Mouse (Mus musculus): ENCODE measurements around the gene Ntm.

Ntm gene

DNA sequence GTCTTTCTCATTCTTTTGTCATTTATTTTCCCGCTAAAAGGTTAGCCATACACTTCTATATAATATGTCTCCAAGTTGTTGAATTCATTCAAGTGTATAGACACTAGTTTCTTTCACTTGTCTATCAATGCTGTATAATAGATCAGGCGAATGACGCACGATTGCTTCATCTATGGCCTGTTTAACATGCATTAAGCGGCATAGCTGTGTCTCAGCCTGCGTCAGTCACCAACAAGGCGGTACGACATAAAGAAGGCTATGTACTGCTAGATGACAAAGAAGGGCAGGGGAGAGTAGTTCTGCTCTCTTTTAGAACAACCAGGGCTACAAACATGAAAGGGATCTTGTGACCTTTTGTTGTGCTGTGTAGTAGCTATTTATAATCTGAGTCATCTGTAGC lies 746.4 kb downstream of the Ntm start:
- no peak for DNase-seq

DNA sequence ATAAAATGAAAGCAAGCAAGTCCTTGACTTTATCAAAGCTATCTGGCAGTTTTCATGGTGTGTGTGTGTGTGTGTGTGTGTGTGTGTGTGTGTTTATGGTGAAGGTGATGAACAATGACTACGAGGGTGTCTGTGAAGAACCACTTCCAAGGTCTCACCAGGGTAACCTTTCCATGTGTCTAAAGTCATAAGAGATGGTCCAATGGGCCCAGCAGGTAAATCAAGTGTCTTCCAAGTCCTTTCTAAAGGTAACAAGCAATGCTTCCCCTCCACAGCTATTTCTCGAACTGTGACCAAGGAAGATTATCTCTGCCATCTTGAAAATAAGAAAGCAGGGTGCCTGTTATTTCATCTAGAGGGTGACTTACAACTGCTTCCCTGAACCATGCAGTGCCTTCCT lies 747.1 kb downstream of the Ntm start:
- DNase-seq = no peak

- no peak for DNase-seq
These were observed 747.7 kb downstream of the Ntm start for GRCm38 (mm10) chr9:29215241-29215640.

DNA sequence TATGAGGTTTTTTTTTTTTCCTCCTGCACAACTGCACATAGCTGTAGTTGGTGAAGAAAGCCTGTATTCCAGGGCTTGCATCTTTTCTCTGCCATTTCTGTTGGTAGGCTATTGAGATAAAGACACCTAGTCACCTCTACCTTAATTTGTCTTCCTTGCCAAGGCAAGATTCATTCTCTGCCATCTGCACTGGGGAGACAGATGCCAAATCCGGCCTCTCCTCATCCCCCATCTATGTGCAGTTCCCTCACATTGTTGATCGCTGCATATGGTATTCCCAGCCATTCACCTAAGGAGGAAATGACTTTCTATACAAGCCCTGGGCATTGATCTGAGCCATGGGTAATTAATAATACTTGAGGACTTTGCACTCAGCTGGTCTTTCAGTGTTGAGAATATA lies 753.7 kb downstream of the Ntm start:
- DNase-seq = no peak

- DNase-seq = no peak
These were observed 754.8 kb downstream of the Ntm start for GRCm38 (mm10) chr9:29208142-29208541.

DNA sequence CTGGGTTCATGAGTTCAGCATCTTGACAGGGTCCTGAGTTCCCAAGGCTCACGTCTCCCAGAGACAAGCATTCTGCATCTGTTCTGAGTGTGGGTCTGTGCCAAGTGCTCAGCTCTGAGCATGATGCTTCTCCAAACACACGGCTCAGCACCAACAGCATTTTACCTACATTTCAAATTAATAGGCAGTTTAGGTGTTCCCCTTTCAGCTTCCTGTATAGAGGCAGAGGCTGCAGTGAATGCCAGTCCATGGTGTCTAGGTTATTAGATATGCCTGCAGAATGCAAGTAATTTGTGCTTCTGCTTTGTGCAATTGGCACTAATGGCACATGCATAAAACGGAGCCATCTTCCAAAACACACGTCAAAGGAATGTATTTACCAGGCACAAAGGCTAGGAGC lies 757.3 kb downstream of the Ntm start:
- DNase-seq = no peak

DNA sequence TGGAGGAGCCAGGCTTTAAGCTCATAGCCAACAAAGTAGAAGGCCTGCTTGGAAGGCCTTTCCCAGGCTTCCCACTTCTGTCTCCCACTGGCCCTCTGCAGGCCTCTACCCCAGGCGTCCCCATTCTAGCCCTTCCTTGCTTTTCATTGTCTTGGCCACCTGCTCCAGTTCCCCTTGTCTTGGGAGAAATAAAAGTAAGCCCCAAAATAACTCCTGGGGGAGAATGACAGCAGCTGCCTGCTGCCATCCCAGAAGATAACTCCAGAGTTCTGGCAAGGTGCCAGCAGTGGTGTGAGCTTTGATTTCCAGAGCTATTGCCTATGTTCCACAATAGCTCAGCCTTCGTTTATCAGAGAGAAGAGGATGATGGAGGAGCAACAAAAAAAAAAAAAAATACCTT lies 760.7 kb downstream of the Ntm start:
- peak; percentile 54 for DNase-seq

DNA sequence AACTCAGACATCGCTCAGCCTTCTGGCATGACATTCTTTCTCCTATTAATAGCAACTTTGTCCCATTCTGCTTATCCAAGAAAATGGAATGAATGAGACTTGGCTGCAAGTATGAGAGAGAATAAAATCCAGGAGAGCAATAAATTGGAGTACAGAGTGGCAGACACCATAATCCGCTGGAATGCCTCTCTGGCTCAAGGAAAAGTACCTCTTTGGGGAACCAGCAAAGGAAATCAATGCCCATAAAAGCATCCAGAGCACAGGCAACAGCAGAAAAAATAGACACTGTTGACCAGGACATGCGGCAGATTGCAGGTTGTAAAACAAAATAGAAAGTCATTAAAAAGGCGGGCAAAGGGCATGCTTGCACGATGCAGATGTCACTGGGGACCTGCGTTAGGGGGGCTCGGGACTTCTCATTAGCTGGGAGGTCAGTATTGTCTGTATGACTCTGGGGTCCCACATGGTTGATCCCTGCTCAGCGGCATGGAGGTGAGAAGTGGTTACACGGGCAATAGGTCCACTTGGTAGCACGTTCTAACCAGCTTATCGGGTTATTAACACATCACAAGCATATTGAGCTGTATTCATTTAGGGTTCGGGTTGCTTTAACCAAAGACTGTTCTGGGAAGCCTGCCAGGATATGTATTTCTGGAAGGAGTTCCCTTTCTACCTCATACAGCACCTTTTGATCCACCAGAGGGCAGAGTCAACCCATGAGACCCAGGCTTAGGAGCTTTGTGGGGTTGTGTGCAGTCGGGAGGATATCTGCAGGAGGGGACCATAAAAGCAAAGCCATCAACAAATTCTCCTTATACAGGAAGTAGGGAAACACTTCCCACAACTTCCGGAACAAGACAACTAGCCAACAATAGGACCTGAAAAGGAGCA lies 761.5 kb downstream of the Ntm start:
- DNase-seq = peak; percentile 41

DNA sequence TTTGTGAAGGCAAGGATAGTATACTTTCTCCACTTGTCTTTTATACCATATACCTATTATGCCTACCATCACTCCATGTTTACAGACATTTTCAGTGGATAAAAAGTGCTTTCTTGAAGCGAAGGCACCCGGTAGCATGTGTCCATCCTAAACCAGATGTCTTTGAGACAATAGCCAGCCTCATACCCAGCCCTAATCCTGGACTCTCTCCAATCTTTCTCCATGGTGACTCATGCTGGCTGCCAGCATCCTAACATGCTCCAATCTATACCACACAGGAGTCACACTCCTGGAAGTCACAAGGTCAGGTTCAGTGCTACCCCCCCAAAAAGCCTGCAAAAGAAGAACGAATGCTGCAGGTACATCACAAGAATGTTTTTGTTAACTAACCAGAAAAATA lies 765.9 kb downstream of the Ntm start:
- DNase-seq = no peak

- DNase-seq = no peak
These were observed 768.7 kb downstream of the Ntm start for GRCm38 (mm10) chr9:29194265-29194664.

DNA sequence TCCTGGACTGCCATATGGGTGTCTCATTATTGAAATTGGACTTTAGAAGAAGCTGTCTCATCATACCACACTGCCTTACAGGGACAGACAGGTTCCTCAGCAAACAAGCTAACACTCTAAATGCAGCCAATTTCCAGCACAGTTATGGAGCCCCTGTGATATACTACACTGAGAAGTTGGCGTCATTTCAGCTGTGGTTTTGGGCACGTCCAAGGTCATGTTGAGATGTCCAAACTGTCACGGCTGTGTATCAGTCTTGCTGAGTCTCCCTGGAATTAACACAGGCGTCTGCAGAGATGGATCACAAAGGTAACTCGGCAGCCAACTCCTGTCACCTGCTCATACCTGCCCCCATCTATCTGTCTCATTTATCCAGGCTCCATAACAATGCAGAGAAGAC lies 779.9 kb downstream of the Ntm start:
- no peak for DNase-seq

GRCm38 (mm10) chr9:29181661-29182060 lies 781.3 kb downstream of the Ntm start:
- no peak for DNase-seq

DNA sequence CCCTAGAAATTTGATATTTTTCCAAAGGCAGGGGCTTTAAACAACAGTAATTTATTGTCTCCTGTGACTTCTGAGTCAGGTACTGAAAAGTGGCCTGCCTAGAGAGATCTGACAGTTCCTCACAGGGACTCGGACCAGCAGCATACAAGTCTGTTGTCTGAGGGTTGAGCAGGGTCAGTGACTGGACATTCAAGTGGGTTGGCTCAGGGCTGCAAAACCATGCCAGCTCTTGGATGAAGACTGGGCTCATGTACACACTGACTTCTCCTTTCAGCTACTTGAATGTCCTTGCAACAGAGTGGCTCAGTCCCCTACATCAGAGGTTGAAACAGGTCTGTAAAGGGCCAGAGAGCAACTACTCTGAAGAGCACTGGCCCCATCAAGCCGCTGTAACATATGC lies 797.2 kb downstream of the Ntm start:
- DNase-seq = no peak

DNA sequence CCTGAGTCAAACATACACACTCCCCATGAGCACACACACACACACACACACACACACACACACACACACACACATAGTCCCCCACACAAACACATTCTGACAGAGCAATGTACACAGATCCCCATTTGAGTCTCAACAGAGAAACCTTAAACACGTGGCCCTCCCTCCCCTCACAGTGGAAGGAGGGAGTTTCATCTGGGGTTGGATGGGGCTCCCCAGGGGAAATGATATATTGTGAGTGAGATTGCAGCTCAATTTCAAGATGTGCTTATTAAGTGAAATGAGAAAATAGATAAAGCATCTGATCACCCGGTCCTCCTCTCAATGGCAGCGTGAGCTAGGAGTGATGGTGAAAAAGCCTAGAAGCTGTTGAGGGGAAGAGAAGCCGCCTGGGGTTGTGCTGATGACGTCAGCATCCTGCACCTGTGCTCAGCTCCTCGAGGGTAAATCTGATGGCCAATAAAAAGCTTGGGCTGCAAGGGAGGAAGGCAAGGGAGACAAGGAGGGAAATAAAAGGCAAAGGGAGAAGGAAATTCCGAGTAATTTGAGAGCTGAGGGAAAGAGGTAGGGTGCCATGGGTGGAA lies 801.8 kb downstream of the Ntm start:
- DNase-seq = no peak

- no peak for DNase-seq
These were observed 817.0 kb downstream of the Ntm start for GRCm38 (mm10) chr9:29145901-29146300.

DNA sequence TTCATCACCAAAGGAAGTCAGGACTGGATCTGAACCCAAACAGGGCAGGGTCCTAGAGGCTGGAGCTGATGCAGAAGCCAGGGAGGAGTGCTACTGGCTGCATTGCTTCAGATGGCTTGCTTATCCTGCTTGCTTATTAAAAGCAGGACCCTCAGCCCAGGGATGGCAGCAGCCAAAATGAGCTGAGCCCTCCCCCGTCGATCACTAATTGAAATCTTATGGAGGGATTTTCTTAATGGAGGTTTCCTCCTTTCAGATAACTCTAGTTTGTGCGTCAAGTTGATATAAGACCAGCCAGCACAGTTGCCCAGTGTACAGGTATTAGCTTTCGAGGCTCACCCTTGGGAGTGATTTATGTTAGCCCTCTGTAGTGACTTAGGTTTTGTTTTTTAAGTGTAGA lies 826.9 kb downstream of the Ntm start:
- no peak for DNase-seq

GRCm38 (mm10) chr9:29130717-29131292 lies 832.1 kb downstream of the Ntm start:
- DNase-seq = no peak

DNA sequence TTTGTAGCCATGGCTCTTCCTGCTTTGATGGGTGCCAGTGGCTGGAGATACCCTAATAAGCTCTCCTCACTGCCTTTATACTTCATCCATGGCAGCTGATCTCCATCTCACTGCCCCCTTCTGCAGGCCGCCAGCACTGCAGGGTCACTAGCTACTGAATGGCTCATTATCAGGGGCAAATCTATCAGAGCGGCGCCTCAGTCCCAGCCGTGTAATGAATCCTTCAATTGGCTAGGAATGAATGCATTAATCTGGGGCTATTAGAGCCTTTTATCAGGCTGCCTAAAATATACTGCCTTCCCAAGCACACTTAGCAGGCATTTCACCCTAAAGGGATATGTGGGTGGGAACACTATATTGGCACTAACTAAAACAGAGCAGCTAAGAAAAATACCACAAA lies 832.6 kb downstream of the Ntm start:
- no peak for DNase-seq

DNA sequence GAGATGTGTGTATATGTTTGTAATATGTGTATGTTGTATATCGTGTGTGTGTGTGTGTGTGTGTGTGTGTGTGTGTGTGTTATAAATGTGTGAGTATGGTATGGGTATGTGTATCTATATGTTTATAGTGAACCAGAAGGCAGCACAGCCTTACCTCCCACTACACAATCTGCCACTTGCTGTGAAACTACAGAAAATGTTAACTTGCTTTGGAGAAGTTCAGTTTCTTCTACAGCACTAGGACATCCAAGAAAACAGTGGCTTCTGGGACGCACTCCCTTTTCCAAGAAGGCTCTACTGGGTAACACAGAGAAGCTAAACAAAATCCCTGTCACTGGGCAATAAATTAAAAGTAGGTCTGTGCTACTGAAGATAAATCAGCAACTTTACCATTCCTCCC lies 834.5 kb downstream of the Ntm start:
- DNase-seq = no peak

GRCm38 (mm10) chr9:29124455-29124854 lies 838.5 kb downstream of the Ntm start:
- DNase-seq = no peak

DNA sequence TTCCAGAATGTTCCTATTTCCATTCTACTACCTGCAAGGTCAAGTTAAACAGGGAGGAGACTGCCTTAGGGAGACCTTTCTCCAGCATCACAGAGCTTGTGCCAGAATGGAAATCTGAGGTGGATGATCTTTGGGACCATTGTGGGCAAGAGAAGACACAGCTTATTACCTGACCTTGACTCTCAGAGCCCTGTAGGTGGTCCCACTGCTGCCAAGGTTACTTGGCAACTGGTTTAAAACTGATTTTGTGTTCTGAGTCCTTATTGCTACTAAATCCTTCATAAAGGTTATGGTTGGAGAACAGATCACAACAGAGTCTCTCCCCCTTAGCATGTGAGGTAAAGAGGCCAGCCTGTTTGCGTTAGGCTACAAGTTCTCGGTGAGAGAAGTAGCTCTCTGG lies 839.1 kb downstream of the Ntm start:
- DNase-seq = no peak

GRCm38 (mm10) chr9:29117561-29118112 lies 845.3 kb downstream of the Ntm start:
- DNase-seq = no peak

DNA sequence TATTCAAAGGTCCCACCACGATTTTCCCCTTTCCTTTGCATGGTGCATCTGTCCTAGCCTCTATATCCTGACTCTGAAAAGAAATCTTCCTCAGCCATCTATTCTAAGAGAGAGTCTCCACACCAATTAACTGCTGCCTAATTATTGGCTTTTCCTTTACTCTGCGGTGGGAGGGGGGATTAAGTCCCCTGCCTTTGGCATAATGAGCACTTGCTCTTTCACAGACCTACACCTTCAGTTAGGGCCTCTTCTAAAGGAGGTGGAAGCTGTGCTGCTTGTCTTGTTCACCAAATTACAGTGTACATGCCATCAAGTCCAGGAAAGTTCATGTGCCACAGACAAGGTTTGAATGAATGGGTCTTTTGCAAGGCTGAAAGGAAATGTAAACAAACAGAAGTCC lies 847.6 kb downstream of the Ntm start:
- DNase-seq = no peak

DNA sequence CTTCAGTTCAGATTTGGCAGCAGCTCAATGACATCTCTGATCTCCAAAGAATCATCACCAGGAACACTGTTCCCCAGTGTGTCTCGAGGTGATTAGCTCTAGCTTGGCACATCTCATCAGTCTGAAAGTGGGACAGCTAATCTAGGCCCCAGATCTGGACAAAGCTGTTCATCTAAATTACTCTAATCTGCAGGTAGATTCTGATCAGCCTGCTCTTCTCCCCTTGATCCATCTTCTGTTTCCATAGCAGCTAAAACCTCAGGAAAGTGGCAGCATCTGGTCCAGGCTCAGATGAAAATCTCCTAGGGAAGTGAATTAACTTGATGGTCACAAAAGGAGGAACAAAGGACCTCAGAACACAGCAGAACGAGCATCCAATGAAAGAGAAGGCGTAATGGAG lies 856.2 kb downstream of the Ntm start:
- no peak for DNase-seq

Data from right cerebral cortex, postnatal 14 days (tissue).